Mouse (Mus musculus) bone marrow, adult 2 months (tissue): ENCODE measurements around the gene Suz12.

ENCODE experiments used
- CTCF ChIP-seq: fragments of 200-500 bp; IDR thresholded peaks from 2 replicates; pipeline ENCODE4 v1.5.1; 2011; ENCODE audit warnings: low read length, control low read depth; ENCODE audit not compliant: control insufficient read depth, insufficient read depth
- POLR2A ChIP-seq: fragments of 200-500 bp; IDR thresholded peaks from 2 replicates; pipeline ENCODE4 v1.6.1; 2011; ENCODE audit warnings: low read depth, mild to moderate bottlenecking, control low read depth, low read length, borderline replicate concordance; ENCODE audit not compliant: control insufficient read depth

GRCm38 (mm10) chr11:79976222-79976621, 16.7 kb upstream of the Suz12 start:
- TF ChIP-seq POLR2A (no peak), CTCF (no peak)
